Mouse (Mus musculus): ENCODE measurements around the gene Tnfrsf9.

- TF ChIP-seq GATA1 (IDR thresholded peaks at IDR 0.05; ENCODE audit: borderline replicate concordance, low read length) = no peak
- TF ChIP-seq FLI1 (IDR thresholded peaks at IDR 0.05; ENCODE audit: low read length) = no peak
Observed at GRCm38 (mm10) chr4:150939991-150940651, 25.8 kb downstream of the Tnfrsf9 start.
